Mouse (Mus musculus) olfactory bulb, adult 2 months (tissue): Measurements from ENCODE around the gene Myh10. TPM values are rescaled to one million over a fixed set of nuclear protein-coding genes. Genes with fewer than 3 reads are reported as not detected.

ENCODE experiments used
- H3K27ac ChIP-seq: fragments of 200-500 bp; 2 replicates; pipeline ENCODE4 v1.5.1; 2012; ENCODE audit warnings: low read depth, low read length; ENCODE audit not compliant: insufficient read depth
- H3K4me1 ChIP-seq: fragments of 200-500 bp; 2 replicates; pipeline ENCODE4 v1.6.1; 2012; ENCODE audit warnings: low read length; ENCODE audit not compliant: control insufficient read depth, insufficient read depth
- H3K4me3 ChIP-seq: fragments of 200-500 bp; 2 replicates; pipeline ENCODE4 v1.5.1; 2012; ENCODE audit warnings: mild to moderate bottlenecking, low read depth, low read length, moderate library complexity; ENCODE audit not compliant: insufficient read depth
- CTCF ChIP-seq: fragments of 200-500 bp; IDR thresholded peaks from 2 replicates; pipeline ENCODE4 v1.5.1; 2012; ENCODE audit warnings: low read depth, mild to moderate bottlenecking, low read length, moderate library complexity; ENCODE audit not compliant: insufficient read depth
- POLR2A ChIP-seq: fragments of 200-500 bp; IDR thresholded peaks from 2 replicates; pipeline ENCODE4 v1.6.1; 2012; ENCODE audit warnings: mild to moderate bottlenecking, low read depth, low read length, moderate library complexity; ENCODE audit not compliant: insufficient read depth
- WGBS: fragments of 180-500 bp; shearing (Covaris S2); methylation state at CpG from one replicate; pipeline ENCODE4 v1.1.7; 2018; 5-methylcytosine and 5-hydroxymethylcytosine counted together
- polyA plus RNA-seq: library from polyadenylated mRNA; stranded (reverse); fragments of >200 nt; gene quantifications from 2 replicates; pipeline ENCODE4 v1.2.4, GENCODE M21; 2012; ENCODE audit warnings: low replicate concordance; ENCODE audit not compliant: missing spikeins, insufficient read depth, insufficient read length

Gene Myh10
- polyA plus RNA-seq, 1 experiment = not detected

- Histone ChIP-seq H3K27ac (0 out of 2 replicates have a peak overlapping the region, but pooled peaks have one; percentile 27), H3K4me1 (peaks cover 3% of the 10 kb centered on the region; the same call in 1 of the 2 replicates), H3K4me3 (no peak overlapping the region)
- TF ChIP-seq CTCF (no peak), POLR2A (no peak)
- 36% methylated on average over 9 of the region's 9 CpGs for WGBS
Observed at GRCm38 (mm10) chr11:68706524-68707429, 15.4 kb downstream of the Myh10 start.

- Histone ChIP-seq H3K4me3 (no peak overlapping the region), H3K4me1 (peaks cover 2% of the 10 kb centered on the region; the same call in 1 of the 2 replicates), H3K27ac (no peak overlapping the region)
- WGBS = 83% methylated on average over 5 of the region's 5 CpGs
- no peak for TF ChIP-seq CTCF
Observed at GRCm38 (mm10) chr11:68707881-68708582, 16.7 kb downstream of the Myh10 start.

- Histone ChIP-seq H3K4me1 (peaks cover 7% of the 10 kb centered on the region), H3K4me3 (no peak overlapping the region), H3K27ac (no peak overlapping the region)
- TF ChIP-seq POLR2A (no peak), CTCF (no peak)
- WGBS = 81% methylated on average over 4 of the region's 4 CpGs
Observed at GRCm38 (mm10) chr11:68716167-68716566, 24.8 kb downstream of the Myh10 start.

GRCm38 (mm10) chr11:68717171-68717840 lies 25.9 kb downstream of the Myh10 start:
- Histone ChIP-seq H3K4me3 (no peak overlapping the region), H3K27ac (peak overlapping the region; percentile 32; the same call in 1 of the 2 replicates), H3K4me1 (peaks cover 7% of the 10 kb centered on the region)
- no peak for TF ChIP-seq CTCF
- no peak for TF ChIP-seq POLR2A
- WGBS = 71% methylated on average over 16 of the region's 16 CpGs

GRCm38 (mm10) chr11:68719096-68719648 lies 27.8 kb downstream of the Myh10 start:
- Histone ChIP-seq H3K27ac (no peak overlapping the region), H3K4me3 (no peak overlapping the region), H3K4me1 (peaks cover 5% of the 10 kb centered on the region)
- TF ChIP-seq POLR2A (no peak), CTCF (no peak)
- WGBS = 84% methylated on average over 4 of the region's 4 CpGs

GRCm38 (mm10) chr11:68719774-68720173 lies 28.4 kb downstream of the Myh10 start:
- H3K4me1 ChIP-seq = peaks cover 5% of the 10 kb centered on the region
- H3K4me3 ChIP-seq = no peak overlapping the region
- 87% methylated on average over 5 of the region's 5 CpGs for WGBS
- no peak overlapping the region for H3K27ac ChIP-seq
- no peak for TF ChIP-seq POLR2A
- no peak for TF ChIP-seq CTCF

- TF ChIP-seq POLR2A = no peak
- TF ChIP-seq CTCF = no peak
- Histone ChIP-seq H3K4me1 (no peaks in the 10 kb centered on the region), H3K4me3 (no peak overlapping the region), H3K27ac (no peak overlapping the region)
Observed at GRCm38 (mm10) chr11:68724117-68724516, 32.8 kb downstream of the Myh10 start.

GRCm38 (mm10) chr11:68728693-68729092 lies 37.3 kb downstream of the Myh10 start:
- Histone ChIP-seq H3K27ac (no peak overlapping the region), H3K4me3 (no peak overlapping the region), H3K4me1 (no peaks in the 10 kb centered on the region)
- 92% methylated on average over 3 of the region's 3 CpGs for WGBS
- TF ChIP-seq POLR2A = no peak
